Mouse (Mus musculus): Measurements from ENCODE around the gene Ache. TPM values are rescaled to one million over a fixed set of nuclear protein-coding genes. Genes with fewer than 3 reads are reported as not detected.
"Not testable (repeated sequence)": the region's sequence is repeated elsewhere in the genome, so short reads cannot be mapped to it uniquely, and the experiment has no call there.

Gene Ache
- total and polyA plus RNA-seq, 3 experiments, result 0.13 to 0.23 TPM; not detected in 1

DNA sequence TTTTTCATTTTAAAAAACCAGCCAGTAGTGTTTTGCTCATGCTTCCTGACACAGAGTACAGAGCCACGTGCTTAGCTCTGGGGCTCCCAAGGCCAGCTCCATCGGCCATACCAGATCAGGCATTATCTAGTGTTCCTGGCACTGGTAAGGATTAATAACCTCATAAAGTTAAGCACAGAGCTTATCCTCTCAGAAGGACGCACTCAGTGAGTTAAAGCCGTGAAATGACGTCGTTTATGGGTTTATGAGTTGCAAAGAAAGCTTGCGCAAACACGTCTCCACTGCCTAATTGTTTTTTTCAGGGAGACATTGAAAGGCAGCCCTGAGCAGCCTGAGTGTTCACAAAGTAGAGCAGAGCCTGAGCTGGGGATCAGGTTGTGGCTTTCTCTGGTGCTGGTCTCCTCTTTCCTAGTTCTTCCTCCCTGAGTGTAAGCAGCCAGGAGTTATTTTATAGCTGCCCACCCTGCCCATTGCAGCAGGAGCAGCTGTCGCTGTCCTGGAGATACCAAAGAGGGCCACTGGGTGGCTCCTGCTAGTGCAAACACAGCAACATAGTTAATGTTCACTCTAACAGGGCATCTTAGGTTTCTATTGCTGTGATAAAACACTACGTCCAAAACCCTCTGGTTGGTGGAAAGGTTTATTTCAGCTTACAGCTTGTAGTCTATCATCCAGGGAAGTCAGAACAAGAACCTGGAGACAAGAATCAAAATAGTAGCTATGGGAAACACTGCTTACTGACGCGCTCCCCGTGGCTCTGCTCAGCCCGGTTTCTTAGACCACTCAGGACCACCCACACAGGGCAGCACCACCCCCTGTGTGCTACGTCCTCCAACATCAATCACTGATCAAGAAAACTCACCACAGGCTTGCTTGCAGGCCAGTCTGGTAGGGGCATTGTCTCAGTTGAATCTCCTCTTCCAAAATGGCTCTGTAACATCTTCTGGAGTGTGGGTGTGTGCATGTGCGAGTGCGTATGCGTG is 9.7 kb upstream of the Ache start:
- dilution Hi-C loops (cut with MboI; ENCODE audit: extremely low pct_ligation_motif_present, extremely low pct_unique_long_range_greater_than_20kb, low sequenced_read_pairs), result no loop called here
- no peak overlapping the region for H3K4me3 ChIP-seq (replicated peaks in 1 of 3; ENCODE audit: low read depth in 2 of 3, low read length in 2 of 3, poor library complexity in 1 of 3)
- no peak for DNase-seq (ENCODE audit: extremely low read depth)
- no peak overlapping the region for H3K9ac ChIP-seq (ENCODE audit: insufficient read depth, low read depth)
- H3K27me3 ChIP-seq (replicated peaks), result peaks cover 64% of the 10 kb centered on the region
- no peak overlapping the region for H3K27ac ChIP-seq (ENCODE audit: insufficient read depth, low read depth)
- H3K79me2 ChIP-seq (replicated peaks; ENCODE audit: control insufficient read depth, extremely low read depth, insufficient read depth, poor library complexity, severe bottlenecking), result no peaks in the 10 kb centered on the region
- no peaks in the 10 kb centered on the region for H3K4me1 ChIP-seq (ENCODE audit: control insufficient read depth in 1 of 2, insufficient read depth in 2 of 2)
- peaks cover 11% of the 10 kb centered on the region for H3K9me3 ChIP-seq (replicated peaks; ENCODE audit: low read length)
- no peak overlapping the region for H3K4me2 ChIP-seq (ENCODE audit: insufficient read depth, low read depth, poor library complexity, severe bottlenecking)
- H3K36me3 ChIP-seq (replicated peaks in 1 of 2; ENCODE audit: control insufficient read depth in 1 of 2, insufficient read depth in 1 of 2, low read length in 1 of 2), result no peaks in the 10 kb centered on the region
- in situ Hi-C loops (cut with MboI; ENCODE audit: low pct_ligation_motif_present, low pct_unique_long_range_greater_than_20kb, low sequenced_read_pairs), result no loop called here
- TF ChIP-seq CTCF (conservative IDR thresholded peaks at IDR 0.05 in 1 of 2, IDR thresholded peaks at IDR 0.05 in 1 of 2; ENCODE audit: low read depth in 2 of 2, low read length in 2 of 2), result peak in 1 of 2 experiments; percentile 55; a peak in 2 of 4 replicates
- TF ChIP-seq RAD21 (IDR thresholded peaks at IDR 0.05; ENCODE audit: low read depth, low read length), result peak; percentile 13
- TF ChIP-seq SMC3 (IDR thresholded peaks at IDR 0.05; ENCODE audit: low read depth, low read length), result peak; percentile 57
- TF ChIP-seq KAT2A (IDR thresholded peaks at IDR 0.05; ENCODE audit: insufficient replicate concordance, low read length), result no peak

DNA sequence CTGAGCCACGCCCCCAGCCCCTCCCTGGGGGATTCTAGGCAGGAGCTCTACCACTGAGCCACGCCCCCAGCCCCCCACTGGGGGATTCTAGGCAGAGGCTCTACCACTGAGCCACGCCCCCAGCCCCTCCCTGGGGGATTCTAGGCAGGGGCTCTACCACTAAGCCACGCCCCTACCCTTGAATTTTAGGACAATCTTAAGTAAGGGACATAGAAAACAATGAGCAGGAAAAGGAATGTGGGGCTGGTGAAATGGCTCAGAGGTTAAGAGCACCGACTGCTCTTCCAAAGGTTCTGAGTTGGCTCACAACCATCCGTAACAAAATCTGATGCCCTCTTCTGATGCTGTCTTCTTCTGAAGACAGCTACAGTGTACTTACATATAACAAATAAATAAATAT is 2.9 kb upstream of the Ache start:
- peaks cover 16% of the 10 kb centered on the region for H3K9me3 ChIP-seq (replicated peaks; ENCODE audit: low read length)
- dilution Hi-C loops (cut with MboI; ENCODE audit: extremely low pct_ligation_motif_present, extremely low pct_unique_long_range_greater_than_20kb, low sequenced_read_pairs); H3K36me3 ChIP-seq (replicated peaks in 1 of 2; ENCODE audit: control insufficient read depth in 1 of 2, insufficient read depth in 1 of 2, low read length in 1 of 2); H3K4me2 ChIP-seq (ENCODE audit: insufficient read depth, low read depth, poor library complexity, severe bottlenecking); DNase-seq (ENCODE audit: extremely low read depth); H3K27ac ChIP-seq (ENCODE audit: insufficient read depth, low read depth); in situ Hi-C loops (cut with MboI; ENCODE audit: low pct_ligation_motif_present, low pct_unique_long_range_greater_than_20kb, low sequenced_read_pairs); H3K9ac ChIP-seq (ENCODE audit: insufficient read depth, low read depth); H3K4me3 ChIP-seq (replicated peaks in 1 of 3; ENCODE audit: low read depth in 2 of 3, low read length in 2 of 3, poor library complexity in 1 of 3); H3K79me2 ChIP-seq (replicated peaks; ENCODE audit: control insufficient read depth, extremely low read depth, insufficient read depth, poor library complexity, severe bottlenecking): not testable (repeated sequence)
- H3K4me1 ChIP-seq (ENCODE audit: control insufficient read depth in 1 of 2, insufficient read depth in 2 of 2), result peaks cover 6 to 25% of the 10 kb centered on the region in 2 experiments; a peak in 3 of 4 replicates
- peaks cover 48% of the 10 kb centered on the region for H3K27me3 ChIP-seq (replicated peaks)

DNA sequence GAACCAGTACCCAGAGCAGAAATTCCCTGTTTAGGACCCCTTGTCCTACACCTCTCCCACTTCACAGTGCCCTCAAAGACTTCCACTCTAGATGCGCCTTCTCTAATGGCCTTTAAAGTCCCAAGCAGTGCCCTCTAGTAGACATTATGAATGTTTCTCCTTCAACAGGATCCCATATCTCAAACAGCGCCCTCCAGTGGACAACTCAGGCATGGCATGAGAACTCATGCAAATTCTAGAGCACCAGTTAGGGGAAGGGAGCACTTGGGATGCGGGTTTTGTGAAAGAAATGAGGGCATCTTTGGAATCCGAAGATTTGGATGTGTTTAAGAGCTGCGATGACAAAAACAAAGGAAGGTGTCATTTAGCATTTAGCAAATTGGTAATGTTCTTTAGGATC is 2.3 kb upstream of the Ache start:
- Histone ChIP-seq H3K79me2 (replicated peaks; ENCODE audit: control insufficient read depth, extremely low read depth, insufficient read depth, poor library complexity, severe bottlenecking) (no peaks in the 10 kb centered on the region), H3K9me3 (replicated peaks; ENCODE audit: low read length) (peaks cover 16% of the 10 kb centered on the region), H3K27me3 (replicated peaks) (peaks cover 50% of the 10 kb centered on the region), H3K4me1 (ENCODE audit: control insufficient read depth in 1 of 2, insufficient read depth in 2 of 2) (peaks cover 6 to 32% of the 10 kb centered on the region in 2 experiments; a peak in 3 of 4 replicates), H3K27ac (ENCODE audit: insufficient read depth, low read depth) (no peak overlapping the region), H3K4me3 (replicated peaks in 1 of 3; ENCODE audit: low read depth in 2 of 3, low read length in 2 of 3, poor library complexity in 1 of 3) (no peak overlapping the region), H3K9ac (ENCODE audit: insufficient read depth, low read depth) (no peak overlapping the region), H3K4me2 (ENCODE audit: insufficient read depth, low read depth, poor library complexity, severe bottlenecking) (no peak overlapping the region), H3K36me3 (replicated peaks in 1 of 2; ENCODE audit: control insufficient read depth in 1 of 2, insufficient read depth in 1 of 2, low read length in 1 of 2) (no peaks in the 10 kb centered on the region)
- TF ChIP-seq ELF1 (IDR thresholded peaks at IDR 0.05; ENCODE audit: low read depth, low read length) (no peak), SMC3 (IDR thresholded peaks at IDR 0.05; ENCODE audit: low read depth, low read length) (peak; percentile 55), ETS1 (conservative IDR thresholded peaks at IDR 0.05; ENCODE audit: low read depth, low read length) (no peak), ZNF384 (IDR thresholded peaks at IDR 0.05; ENCODE audit: low read depth, low read length) (no peak), NRF1 (IDR thresholded peaks at IDR 0.05; ENCODE audit: low read depth, low read length) (no peak), POLR2A (IDR thresholded peaks at IDR 0.05; ENCODE audit: low read depth, low read length) (no peak), MXI1 (IDR thresholded peaks at IDR 0.05; ENCODE audit: low read depth, low read length) (no peak), MAZ (IDR thresholded peaks at IDR 0.05; ENCODE audit: low read depth, low read length) (no peak), CHD1 (IDR thresholded peaks at IDR 0.05; ENCODE audit: low read depth, low read length) (no peak), CTCF (conservative IDR thresholded peaks at IDR 0.05 in 1 of 2, IDR thresholded peaks at IDR 0.05 in 1 of 2; ENCODE audit: low read depth in 2 of 2, low read length in 2 of 2) (peak; percentile 24 to 71; a peak in 3 of 4 replicates), HCFC1 (IDR thresholded peaks at IDR 0.05; ENCODE audit: low read depth, low read length) (no peak), CHD2 (IDR thresholded peaks at IDR 0.05; ENCODE audit: low read length) (no peak), BHLHE40 (IDR thresholded peaks at IDR 0.05; ENCODE audit: low read depth, low read length) (no peak), USF1 (IDR thresholded peaks at IDR 0.05; ENCODE audit: low read depth, low read length) (no peak), ZMIZ1 (IDR thresholded peaks at IDR 0.05; ENCODE audit: low read depth, low read length) (no peak)
- in situ Hi-C loops (cut with MboI; ENCODE audit: low pct_ligation_motif_present, low pct_unique_long_range_greater_than_20kb, low sequenced_read_pairs) (no loop called here), dilution Hi-C loops (cut with MboI; ENCODE audit: extremely low pct_ligation_motif_present, extremely low pct_unique_long_range_greater_than_20kb, low sequenced_read_pairs) (no loop called here)
- no peak for DNase-seq (ENCODE audit: extremely low read depth)

Measured in CH12.LX (cell line).